Mouse (Mus musculus) testis, postnatal 14 days (tissue): ENCODE measurements around the gene Shc2.
A peak's percentile ranks its signal among the peaks of the same experiment; 100 is the strongest.

Source experiments
- DNase-seq: peaks from one replicate; pipeline ENCODE4 v3.0.0; 2021; ENCODE audit warnings: low spot score

Gene Shc2

DNA sequence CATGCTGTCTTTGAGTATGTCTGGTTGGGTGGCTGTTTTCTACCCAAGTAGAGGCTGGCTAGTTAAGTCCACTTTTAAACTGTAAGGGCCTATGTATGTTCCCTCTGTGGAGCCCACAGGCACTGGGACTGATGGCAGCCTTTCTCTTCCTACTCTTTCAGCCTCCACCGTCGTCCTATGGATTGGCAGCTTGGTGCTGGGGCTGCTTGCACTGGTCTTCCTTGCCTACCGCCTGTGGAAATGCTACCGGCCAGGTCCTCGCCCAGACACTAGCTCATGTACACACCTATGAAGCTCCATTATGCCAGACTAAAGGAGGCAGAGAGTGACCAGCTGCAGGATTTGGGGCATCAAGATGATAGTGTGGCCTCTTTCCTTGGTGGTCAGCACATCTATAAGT lies 30.4 kb upstream of the Shc2 start:
- no peak for DNase-seq

DNA sequence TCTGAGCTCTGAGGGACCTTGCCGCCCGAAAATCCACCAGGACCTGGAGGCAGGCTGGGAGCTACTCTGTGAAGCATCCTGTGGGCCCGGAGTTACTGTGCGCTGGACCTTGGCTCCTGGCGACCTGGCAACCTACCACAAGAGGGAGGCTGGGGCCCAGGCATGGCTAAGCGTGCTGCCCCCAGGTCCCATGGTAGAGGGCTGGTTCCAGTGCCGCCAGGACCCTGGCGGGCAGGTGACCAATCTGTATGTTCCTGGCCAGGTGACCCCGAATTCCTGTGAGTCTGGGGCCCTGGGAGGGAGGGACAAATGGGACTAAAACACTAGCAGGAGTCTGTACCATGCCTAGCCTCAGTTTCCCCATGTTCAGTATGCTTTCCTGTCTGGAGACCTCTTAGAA lies 28.8 kb upstream of the Shc2 start:
- DNase-seq = no peak

DNA sequence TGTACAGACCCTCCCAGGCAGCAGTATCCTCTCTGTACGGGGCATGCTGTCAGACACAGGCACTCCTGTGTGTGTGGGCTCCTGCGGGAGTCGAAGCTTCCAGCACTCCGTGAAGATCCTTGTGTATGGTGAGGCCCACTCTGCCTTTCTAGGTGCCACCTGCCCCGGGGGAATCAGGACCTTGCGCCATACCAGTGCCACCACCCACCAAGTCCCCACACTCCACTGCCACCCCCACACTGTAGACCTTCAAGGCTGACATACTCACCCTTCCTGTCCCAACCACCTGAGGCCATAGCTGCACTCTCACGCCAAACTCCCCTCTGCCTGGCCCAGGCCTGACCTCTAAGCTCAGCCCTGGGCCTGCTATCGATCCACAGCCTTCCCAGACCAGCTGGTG lies 27.3 kb upstream of the Shc2 start:
- no peak for DNase-seq

DNA sequence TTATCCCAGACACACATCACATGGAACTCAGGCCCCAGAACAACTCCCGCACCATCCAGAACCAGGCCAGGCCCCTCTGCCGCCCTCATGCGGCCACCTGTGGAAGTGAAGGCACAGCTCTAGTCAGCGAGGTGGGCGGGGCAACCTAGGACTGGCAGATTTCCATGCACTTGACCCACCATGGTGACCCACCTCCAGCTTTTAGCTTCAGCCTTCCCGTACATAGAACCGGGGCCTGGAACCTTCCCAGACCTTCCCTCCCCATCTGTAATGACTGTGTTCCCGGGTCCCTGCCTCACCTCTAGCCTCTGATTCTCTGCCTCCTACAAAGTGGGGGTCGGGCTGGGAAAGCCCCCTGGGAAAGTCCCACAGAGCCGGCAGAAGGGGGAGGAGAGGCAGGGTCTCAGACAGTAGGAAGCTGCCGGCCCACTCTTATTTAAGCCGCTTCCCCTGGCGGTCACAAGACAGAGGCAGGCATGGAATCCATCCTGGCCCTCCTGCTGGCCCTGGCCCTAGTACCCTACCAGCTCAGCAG lies 26.5 kb upstream of the Shc2 start, which contains the start of gene Madcam1:
Gene Madcam1 (plus strand): TSS at position 429 of the 535 bp plus-strand sequence.
- peak; percentile 61 for DNase-seq

DNA sequence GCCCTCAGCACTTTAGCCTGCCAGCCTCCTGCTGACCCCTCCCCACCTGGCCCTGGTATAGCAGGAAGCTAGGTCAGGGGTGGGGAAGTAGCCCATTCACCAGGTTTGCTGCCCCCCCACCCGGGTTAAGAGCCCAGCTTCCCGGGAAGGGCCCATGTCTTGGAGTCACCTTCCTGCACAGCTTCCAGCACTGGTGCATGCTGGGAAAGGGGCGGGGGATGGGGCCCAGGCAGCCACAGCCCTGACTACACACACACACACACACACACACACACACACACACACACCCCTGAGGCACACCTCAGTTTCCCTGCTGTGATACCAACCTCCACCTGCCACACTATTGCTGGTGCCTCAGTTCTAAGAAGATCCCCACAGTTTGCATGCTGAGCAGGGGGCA lies 24.1 kb upstream of the Shc2 start:
- no peak for DNase-seq

DNA sequence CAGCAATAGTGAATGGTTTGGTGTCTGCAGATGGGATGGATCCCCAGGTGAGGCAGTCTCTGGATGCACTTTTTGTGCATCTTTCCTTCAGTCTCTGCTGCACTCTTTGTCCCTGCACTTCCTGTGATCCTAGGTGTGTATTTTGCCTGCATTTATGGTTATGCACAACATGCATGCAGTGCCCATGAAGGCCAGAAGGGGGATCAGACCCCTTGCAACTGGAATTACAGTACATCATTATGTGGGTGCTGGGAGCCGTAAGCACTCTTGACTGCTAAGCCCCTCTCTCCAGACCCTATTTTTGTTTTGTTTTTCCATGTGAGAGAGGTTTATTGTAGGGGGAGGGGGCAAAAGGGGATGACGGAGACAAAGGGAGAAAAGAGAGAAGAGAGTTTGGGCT lies 22.6 kb upstream of the Shc2 start:
- DNase-seq = no peak

DNA sequence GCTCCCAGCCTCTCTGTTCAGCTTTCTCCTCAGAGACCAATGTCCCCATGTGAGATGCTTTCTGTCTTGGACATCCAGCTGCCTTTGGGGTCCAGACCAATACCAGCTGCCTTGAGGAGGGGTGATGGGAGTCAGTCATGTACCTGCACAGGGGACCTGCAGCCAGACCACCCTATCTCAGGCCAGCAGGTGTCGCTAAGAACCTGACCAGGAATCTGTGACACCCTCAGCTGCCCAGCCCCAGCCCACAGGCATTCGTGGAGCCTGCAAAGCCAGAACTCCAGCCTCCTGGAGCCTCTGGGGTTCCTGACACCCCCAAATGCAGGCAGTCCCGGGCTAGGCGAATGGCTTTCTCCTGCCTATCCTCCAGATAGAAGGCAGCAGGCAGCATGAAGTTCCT lies 21.1 kb upstream of the Shc2 start:
- no peak for DNase-seq

DNA sequence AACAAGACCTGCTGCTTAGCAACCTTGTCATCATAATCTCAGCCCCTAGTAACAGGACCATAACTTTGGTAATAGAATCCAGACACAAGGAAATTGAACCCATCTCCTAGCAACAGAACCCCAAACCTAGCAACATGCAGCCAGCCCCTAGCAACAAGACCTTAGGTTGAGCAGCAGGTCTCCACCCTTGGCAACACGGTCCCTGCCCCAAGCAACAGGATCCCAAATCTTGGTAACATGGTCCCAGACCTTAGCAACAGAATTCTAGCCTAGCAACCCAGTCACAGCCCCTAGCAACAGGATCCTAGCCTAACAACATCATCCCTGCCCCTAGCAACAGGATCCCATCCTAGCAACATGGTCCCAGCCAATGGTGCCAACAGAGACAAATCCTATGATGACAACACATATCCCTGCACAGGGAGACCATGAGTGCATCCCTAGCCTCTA lies 17.3 kb upstream of the Shc2 start:
- DNase-seq = no peak

DNA sequence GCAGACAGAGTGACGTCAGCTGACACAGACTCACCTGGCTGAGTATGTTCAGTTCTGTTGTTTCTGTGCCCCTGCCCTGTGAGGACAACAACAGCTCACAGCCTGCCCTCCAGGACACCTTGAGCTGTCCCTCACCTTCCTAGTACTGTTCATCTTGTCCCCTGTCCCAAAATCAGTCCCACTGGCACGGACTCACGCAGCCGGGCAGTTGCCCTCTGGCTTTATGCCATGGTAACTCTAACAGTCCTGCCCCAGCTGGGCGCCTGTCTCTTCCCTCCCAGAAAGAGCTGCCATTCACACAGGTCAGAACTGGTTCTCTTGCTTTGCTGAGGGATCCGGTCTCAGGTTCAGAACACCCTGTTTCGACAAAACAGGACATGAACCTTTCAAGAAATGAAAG lies 15.1 kb upstream of the Shc2 start:
- DNase-seq = no peak

DNA sequence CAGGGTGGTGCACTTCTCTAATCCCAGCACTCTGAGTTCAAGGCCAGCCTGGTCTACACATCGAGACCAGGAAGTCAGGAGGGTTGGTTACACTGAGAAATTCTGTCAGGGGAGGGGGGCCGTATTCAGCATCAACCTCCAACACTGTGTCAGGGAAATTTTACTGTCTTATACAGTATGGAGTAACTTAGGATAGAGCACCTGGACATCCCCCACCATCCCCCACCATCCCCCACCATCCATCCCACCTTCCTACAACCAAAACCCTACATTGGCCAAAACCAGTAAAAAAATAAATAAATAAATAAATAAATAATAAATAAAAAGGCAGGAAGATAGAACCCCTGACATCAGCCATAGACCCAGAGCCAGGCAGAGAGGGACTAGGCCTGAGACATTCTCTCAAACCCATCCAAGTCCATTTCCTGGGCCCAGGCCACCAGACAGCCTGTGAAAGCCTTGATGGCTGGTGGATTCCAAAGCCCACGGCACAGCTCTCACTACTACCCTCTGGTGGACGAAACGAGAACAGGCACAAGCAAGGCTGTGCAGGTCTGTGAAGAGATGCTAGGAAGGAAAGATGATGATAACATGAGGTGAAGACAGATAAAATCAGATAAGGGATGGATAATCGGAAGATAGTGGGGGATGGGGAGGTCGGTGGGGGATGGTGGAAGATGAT lies 11.5 kb upstream of the Shc2 start:
- peak; percentile 60 for DNase-seq

DNA sequence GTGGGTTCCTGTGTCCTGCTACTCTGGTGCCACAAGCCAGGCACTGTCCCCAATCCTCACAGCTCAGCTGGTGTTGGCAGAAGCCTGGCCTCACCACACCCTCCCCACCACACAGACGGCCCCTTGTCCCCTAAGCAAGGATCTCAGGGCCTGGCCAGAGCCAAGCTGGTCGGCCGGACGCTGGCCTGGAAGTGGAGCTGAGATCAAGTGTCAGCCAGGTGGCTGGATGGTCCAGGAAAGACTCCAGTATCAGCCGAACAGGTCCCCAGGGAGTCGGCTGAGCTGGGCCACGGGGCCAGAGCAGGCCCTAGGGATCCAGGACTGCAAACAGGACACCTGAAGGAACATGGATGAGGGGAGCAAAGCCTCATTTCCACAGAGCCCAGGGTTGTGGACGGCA lies 8.0 kb upstream of the Shc2 start, which contains the start of gene Odf3l2:
Gene Odf3l2 (minus strand): TSS at position 28 of the 400 bp plus-strand sequence.
- no peak for DNase-seq

DNA sequence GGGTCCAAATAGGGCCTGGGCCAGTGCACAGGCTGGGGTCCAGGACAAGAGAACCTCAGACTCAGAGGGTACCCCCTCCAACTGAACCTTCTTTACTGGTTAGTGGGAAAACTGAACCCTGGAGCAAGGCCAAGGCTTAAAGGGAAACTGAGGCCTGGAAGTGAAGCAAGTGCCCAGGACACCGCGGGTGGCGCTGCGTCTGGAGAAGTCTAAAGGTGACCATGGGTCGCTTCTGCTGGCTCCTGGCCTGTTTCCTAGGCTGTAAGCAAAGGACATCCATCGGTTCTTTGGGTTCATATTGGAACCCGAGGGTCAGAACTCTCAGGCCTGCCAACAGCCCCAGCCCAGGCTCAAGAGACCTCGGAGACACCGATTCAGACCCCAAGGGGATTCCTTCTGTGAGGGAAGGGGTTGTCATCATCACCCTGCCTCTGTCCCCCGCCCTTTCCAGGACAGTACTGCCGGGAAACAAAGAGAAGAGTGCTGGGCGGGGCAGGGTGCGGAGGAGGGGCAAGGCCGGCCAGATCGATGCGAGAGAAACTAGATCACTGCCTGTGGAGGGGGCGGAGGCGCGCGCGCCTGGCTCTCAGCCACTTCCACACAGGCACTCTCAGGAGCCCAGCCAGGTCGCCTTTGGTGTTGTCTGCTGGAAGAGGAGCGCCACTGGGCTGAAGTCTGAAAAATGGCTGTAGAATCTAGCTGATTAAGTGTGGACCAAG lies 927 bp upstream of the Shc2 start:
- peak; percentile 69 for DNase-seq

DNA sequence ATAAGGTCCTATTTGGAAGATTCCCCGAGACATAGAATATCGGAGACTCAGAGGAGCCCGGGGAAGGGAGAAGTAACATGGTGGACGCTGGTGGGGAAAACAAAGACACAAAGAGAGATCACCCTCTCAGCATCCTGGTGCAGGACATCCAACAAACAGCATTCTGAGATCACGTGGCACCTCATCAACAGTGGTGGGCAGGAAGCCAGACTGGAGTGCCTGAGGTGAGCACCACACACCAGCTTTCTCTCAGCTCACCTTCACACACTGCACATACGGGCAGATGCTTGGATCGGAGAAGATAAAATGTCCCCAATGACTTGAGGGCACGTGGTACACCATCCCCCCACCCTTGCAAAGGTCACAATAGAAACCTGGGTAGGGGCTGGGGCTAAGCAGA lies 1.4 kb downstream of the Shc2 start:
- DNase-seq = no peak

DNA sequence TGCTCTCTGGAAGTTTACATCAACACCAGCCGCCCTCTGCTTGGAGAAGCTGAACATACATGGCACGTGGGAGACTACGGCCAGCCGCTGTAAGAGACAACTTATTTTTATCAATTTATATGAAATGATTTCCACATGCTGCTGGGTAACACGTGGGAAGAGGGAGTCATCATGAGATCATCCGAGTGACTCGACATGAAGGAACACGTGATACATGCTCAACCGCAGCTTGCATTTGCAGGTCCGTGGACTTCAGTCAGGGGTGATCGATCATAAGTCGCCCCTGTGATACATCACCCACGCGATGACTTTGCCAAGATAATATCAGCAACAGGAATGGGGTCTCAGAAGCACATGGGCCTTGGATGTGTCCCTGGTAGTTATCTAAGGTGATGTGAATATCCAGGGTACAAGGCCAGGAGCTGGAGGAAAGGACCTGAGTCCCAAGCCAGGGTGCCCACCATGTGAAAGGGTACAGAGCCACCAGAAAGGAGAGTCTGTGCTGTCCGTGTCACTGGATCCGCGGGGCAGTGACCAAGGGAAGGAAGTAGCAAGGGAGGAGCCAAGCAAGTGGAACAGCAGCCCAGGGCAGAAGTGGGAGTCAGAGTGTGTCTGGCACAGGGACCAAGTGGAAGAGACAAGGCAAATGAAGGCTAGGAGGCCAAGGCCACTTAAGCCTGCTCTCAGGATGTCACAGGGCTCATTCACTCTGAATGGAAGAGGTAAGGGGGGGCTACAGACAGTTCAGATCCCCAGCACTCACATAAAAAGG lies 4.5 kb downstream of the Shc2 start:
- peak; percentile 60 for DNase-seq

DNA sequence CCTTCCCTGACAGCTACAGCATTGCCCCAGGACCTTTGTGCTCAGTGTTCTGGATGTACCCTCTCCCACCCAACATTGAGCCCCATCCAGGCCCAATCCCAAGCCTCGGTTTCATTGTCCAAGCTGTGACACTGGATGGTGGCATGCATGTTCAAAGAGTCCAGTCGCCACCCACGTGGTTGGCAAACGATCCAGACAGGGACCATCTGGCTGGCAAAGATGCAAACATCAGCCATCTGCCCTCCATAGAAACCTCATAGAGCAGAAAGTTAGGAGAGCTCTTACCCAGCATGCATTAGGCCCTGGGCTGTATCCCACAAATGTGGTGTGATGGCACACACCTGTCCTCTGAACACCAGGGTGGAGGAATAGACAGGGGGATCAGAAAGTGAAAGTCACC lies 6.3 kb downstream of the Shc2 start:
- DNase-seq = no peak

DNA sequence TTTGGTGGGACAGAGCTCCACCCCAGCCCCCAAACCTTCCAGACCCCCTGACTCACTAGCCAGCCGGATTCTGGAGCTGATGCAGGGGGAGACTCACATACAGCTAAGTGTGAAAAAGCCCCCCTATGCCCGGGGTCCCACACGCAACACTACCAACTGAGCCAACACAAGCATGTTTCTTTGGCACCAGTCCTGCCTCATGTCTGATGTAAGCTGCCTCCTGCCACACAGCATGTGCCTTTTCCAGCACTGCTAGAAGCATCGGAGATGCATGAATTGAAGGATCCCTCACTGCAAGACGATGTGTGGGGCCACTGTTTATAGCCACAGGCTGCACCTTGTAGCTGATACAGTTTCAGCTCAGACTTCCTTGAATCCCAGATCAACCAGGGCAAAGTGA lies 9.3 kb downstream of the Shc2 start:
- DNase-seq = no peak

DNA sequence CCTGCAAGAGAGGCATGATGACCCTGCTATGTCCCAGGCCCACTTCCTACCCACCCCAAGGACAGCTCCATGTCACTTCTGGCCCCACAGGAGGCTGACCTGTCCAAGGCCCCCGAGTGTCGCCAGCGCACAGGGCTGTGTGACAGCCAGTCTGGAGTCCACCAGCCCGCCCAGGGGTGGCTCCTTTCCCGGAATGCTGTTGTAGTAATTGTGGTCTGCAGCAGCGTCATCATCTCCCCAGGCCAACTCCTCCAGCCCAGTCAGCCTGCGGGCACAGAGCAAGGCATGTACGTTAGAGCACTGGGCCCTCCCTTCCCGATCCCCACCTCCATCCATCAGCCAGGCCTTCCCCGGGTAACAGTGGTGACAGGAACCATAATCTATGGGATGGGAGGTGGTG lies 11.6 kb downstream of the Shc2 start:
- no peak for DNase-seq

DNA sequence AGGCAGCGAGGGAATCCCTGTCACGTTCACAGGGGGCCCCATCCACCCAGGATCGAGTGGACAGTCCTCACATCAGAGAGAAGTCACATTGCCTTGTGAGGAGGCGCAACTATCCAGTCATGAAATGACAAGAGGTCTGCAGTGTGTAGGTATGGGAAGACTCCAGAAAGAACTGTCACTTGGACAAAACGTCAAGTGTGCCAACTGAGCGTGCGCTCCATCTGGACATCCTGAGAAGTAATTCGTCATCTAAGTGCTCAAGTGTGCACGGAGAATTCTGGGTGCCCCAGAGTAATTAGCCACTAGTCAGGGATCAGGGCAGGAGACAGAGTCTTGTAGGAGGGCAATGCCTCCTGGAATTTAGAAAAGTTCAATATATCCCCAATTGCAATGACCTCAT lies 12.3 kb downstream of the Shc2 start:
- DNase-seq = no peak

DNA sequence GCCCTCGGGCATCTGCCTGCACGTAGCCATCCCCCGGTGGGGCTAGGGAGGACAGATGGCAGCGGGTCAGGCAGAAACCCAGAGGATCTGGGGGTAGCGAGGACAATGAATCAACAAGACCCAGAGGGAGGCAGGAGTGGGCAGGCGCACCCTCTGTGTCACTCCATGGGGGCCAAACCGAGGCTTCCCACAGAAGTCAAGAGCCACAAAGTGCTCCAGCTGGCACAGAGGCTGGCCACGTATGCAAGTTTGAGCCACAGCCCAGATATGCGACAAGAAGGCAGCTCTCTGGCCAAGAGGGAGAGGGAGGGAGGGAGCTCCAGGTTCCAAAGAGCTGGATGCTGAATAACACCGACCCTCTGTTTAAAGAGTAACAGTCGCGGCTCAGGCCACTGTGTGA lies 13.8 kb downstream of the Shc2 start:
- no peak for DNase-seq

DNA sequence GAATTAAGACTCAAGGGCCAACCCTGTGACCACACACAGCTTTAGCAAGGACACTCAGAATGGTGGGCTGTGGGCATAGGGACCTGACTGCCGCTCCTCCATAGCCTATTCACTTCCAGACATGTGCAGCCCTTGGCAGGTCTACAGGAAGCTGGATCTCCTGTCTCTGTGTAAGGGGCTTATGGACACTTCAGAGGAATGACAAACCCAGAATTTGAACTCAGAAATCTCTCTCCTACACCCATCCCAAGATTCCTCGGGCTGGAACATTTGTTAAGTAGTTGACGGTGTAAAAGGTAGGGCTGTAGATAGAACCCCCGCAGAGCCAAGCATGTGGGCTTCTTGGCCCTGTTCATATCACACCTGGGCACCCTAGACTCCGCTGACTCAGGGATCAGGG lies 21.3 kb downstream of the Shc2 start:
- DNase-seq = no peak

DNA sequence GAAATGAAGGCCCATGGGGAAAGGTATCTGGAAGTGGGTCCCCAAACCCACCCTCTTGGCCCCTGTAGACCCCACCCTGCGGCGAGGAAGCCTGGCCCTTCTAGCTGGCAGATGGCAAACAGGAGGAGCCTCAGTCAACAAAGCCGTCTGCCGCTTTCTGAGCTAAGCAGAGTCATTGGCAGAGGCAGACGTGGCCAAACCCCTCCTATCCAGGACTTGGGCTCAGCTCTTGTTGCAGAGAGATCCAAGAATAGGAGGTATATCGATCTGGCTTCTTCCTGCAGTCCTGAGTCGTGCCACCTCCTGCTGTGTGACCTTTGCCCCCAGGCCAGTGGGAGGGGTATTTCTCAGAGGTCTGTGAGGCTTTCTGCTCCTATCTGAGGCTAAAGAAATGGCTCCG lies 21.9 kb downstream of the Shc2 start:
- DNase-seq = no peak

DNA sequence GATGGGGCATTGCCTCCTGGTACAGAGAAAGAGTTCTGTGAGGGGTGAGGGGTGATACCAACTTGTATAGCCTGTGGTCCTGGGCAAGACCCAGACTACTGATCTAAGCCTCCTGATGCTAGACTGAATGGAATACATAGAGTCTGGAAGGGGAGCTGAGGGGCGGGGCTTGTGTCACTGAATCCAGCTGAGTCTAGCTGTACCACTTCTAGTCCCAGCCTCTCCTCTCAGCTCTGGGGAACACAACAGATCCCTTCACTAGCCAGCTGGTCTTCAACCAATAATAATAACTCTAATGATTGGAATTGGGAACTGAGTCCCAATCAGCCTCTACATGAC lies 23.4 kb downstream of the Shc2 start:
- no peak for DNase-seq
